9 mouse cellular contexts compared by ENCODE assay signal in the genomic region with DNA sequence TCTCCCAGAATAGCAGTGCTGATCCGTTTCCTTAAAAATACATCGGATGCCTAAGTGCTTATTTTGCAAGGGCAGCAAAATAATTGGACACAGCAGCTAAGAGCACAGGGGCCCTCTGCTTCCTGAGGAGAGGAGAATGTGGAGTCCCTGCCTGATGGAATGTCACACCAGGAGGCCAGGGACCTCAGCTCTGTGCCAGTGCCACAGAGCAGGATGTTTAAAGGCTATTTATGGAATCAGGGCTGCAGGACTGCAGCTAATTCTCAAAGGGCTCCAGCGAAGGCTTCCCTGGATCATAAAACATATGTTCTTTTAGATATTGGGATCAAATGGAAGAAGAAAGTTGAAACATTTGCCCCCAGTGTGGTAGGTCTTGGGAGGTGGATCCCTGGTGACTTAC.
DNase-seq lines count a peak whose midpoint lies in the region; ATAC-seq and TF ChIP-seq lines count a peak whose summit lies in the region.
"Had no signal": no experiment of that assay in that cellular context is flagged by ENCODE, and none has a peak within 500 bp of the region (broad histone marks: within the 10 kb centered on the region; RNA-seq: fewer than 3 reads in every experiment).

No protein-coding gene starts in this region.

- no peak for TF ChIP-seq CTCF in lung, embryonic 14.5 days (IDR thresholded peaks at IDR 0.05; ENCODE audit: low read depth)

- H3K9me3 ChIP-seq in lung, embryonic 14.5 days (ENCODE audit: low read depth, low read length) = no peaks in the 10 kb centered on the region
- H3K9me3 ChIP-seq in limb, embryonic 15.5 days = no peaks in the 10 kb centered on the region

- no peak overlapping the region for H3K9ac ChIP-seq in lung, embryonic 14.5 days
- no peak overlapping the region for H3K9ac ChIP-seq in limb, embryonic 15.5 days

- DNase-seq in lung, embryonic 14.5 days = peak; percentile 53
- no peak for DNase-seq in lung, postnatal 14 days
- peak; percentile 84 for DNase-seq in cerebellum, adult 9-10 months
- peak; percentile 4 for DNase-seq in heart, adult 8-10 months (ENCODE audit: low spot score)
- no peak for DNase-seq in urinary bladder, postnatal 36 days (ENCODE audit: low spot score in 2 of 2)
- no peak for DNase-seq in right cerebral cortex, postnatal 14 days
- DNase-seq: kidney, postnatal 10 days had no signal

- H3K4me2 ChIP-seq in lung, embryonic 14.5 days = no peak overlapping the region
- H3K4me2 ChIP-seq in limb, embryonic 15.5 days = no peak overlapping the region

- no peaks in the 10 kb centered on the region for H3K27me3 ChIP-seq in lung, embryonic 14.5 days (ENCODE audit: insufficient read depth, low read length)
- H3K27me3 ChIP-seq in limb, embryonic 15.5 days = no peaks in the 10 kb centered on the region

- no peaks in the 10 kb centered on the region for H3K36me3 ChIP-seq in lung, embryonic 14.5 days (ENCODE audit: insufficient read depth)
- H3K36me3 ChIP-seq in limb, embryonic 15.5 days = no peaks in the 10 kb centered on the region

- WGBS in lung, embryonic 14.5 days = 31% methylated on average over 3 of the region's 3 CpGs
- WGBS in limb, embryonic 15.5 days = 21% methylated on average over 3 of the region's 3 CpGs

- H3K27ac ChIP-seq in lung, embryonic 14.5 days (ENCODE audit: low read depth) = 0 out of 2 replicates have a peak overlapping the region, but pooled peaks have one; percentile 19
- H3K27ac ChIP-seq in limb, embryonic 15.5 days = no peak overlapping the region
- H3K27ac ChIP-seq: hindbrain, postnatal 0 days had no signal

- H3K4me1 ChIP-seq in lung, embryonic 14.5 days (ENCODE audit: insufficient read depth) = no peaks in the 10 kb centered on the region
- H3K4me1 ChIP-seq in limb, embryonic 15.5 days = peaks cover 3% of the 10 kb centered on the region; the same call in 1 of the 2 replicates

- no peak overlapping the region for H3K4me3 ChIP-seq in lung, embryonic 14.5 days (ENCODE audit: low read depth, low read length)
- no peak overlapping the region for H3K4me3 ChIP-seq in limb, embryonic 15.5 days

- peak; percentile 60; the same call in 1 of the 2 replicates for ATAC-seq in lung, embryonic 14.5 days (ENCODE audit: insufficient read depth)
- 0 out of 2 replicates have a peak, but pooled peaks have one; percentile 48 for ATAC-seq in limb, embryonic 15.5 days (ENCODE audit: insufficient number of reproducible peaks, low FRiP score, low TSS enrichment, low read depth)
- ATAC-seq: hindbrain, postnatal 0 days had no signal

Comparison
In these comparisons a context has a peak if more than half of its experiments do, and no peak if none do; other contexts are left out.
1. DNase-seq: peak in lung, embryonic 14.5 days (single experiment), cerebellum, adult 9-10 months (single experiment) and heart, adult 8-10 months (single experiment); none in lung, postnatal 14 days (single experiment), urinary bladder, postnatal 36 days (0 of 2) and right cerebral cortex, postnatal 14 days (single experiment).